Mouse (Mus musculus) heart, adult 8-10 months (tissue): Measurements from ENCODE around the gene Trappc12. TPM values are rescaled to one million over a fixed set of nuclear protein-coding genes. Genes with fewer than 3 reads are reported as not detected.

ENCODE experiments used
- DNase-seq: peaks from one replicate; pipeline ENCODE4 v3.0.0; 2022; ENCODE audit warnings: low spot score
- total RNA-seq, 4 experiments: library from RNA; stranded (reverse); gene quantifications; 2 replicates each; pipeline ENCODE4 v1.2.4; 2022

Gene Trappc12
- 10 to 100 TPM; 20.8 to 26.5 (median 23.6) TPM for total RNA-seq

GRCm38 (mm10) chr12:28750021-28750633 is at the start of gene Trappc12:
TSS of gene Trappc12 (minus strand) at chr12:28750472.
- peak; percentile 90 for DNase-seq

GRCm38 (mm10) chr12:28799798-28800411 is 49.6 kb upstream of the Trappc12 start:
- no peak for DNase-seq

GRCm38 (mm10) chr12:28796881-28797420 is 46.7 kb upstream of the Trappc12 start:
- DNase-seq, result no peak

GRCm38 (mm10) chr12:28795041-28795440 is 44.8 kb upstream of the Trappc12 start:
- DNase-seq, result no peak

GRCm38 (mm10) chr12:28793715-28794114 is 43.4 kb upstream of the Trappc12 start:
- DNase-seq, result no peak

- no peak for DNase-seq
Measured at GRCm38 (mm10) chr12:28792613-28793012, 42.3 kb upstream of the Trappc12 start.

- DNase-seq, result no peak
Measured at GRCm38 (mm10) chr12:28786310-28786709, 36.0 kb upstream of the Trappc12 start.

- no peak for DNase-seq
Measured at GRCm38 (mm10) chr12:28785299-28785698, 35.0 kb upstream of the Trappc12 start.

GRCm38 (mm10) chr12:28784864-28785263 is 34.6 kb upstream of the Trappc12 start:
- no peak for DNase-seq

- no peak for DNase-seq
Measured at GRCm38 (mm10) chr12:28784355-28784754, 34.1 kb upstream of the Trappc12 start.

GRCm38 (mm10) chr12:28782637-28783036 is 32.4 kb upstream of the Trappc12 start:
- no peak for DNase-seq

- DNase-seq, result no peak
Measured at GRCm38 (mm10) chr12:28780180-28780579, 29.9 kb upstream of the Trappc12 start.

GRCm38 (mm10) chr12:28775627-28776026 is 25.4 kb upstream of the Trappc12 start:
- DNase-seq, result no peak

- no peak for DNase-seq
Measured at GRCm38 (mm10) chr12:28775120-28775519, 24.8 kb upstream of the Trappc12 start.

- DNase-seq, result no peak
Measured at GRCm38 (mm10) chr12:28773815-28774214, 23.5 kb upstream of the Trappc12 start.

- DNase-seq, result no peak
Measured at GRCm38 (mm10) chr12:28769953-28770352, 19.7 kb upstream of the Trappc12 start.

GRCm38 (mm10) chr12:28756019-28756418 is 5.7 kb upstream of the Trappc12 start:
- DNase-seq, result no peak

- peak; percentile 92 for DNase-seq
Measured at GRCm38 (mm10) chr12:28751508-28752263, 1.4 kb upstream of the Trappc12 start, which contains the start of gene Eipr1. TSS of gene Eipr1 (plus strand) at chr12:28751803.

GRCm38 (mm10) chr12:28750876-28751275 is 604 bp upstream of the Trappc12 start:
- no peak for DNase-seq

GRCm38 (mm10) chr12:28743328-28743727 is 6.9 kb downstream of the Trappc12 start:
- no peak for DNase-seq

GRCm38 (mm10) chr12:28735293-28735692 is 15.0 kb downstream of the Trappc12 start:
- no peak for DNase-seq

GRCm38 (mm10) chr12:28734271-28734670 is 16.0 kb downstream of the Trappc12 start:
- no peak for DNase-seq
